Mouse (Mus musculus) heart, postnatal 0 days (tissue): ENCODE results near the gene Camta1. TPM values are rescaled to one million over a fixed set of nuclear protein-coding genes. Genes with fewer than 3 reads are reported as not detected.

Experiments used
- ATAC-seq: fragments of 200-750 bp; cut with Nextera tagmentation; 2 replicates; pipeline ENCODE4 v1.8.0; 2017; ENCODE audit warnings: low read depth, moderate number of reproducible peaks, moderate library complexity; ENCODE audit not compliant: insufficient read depth
- DNase-seq: peaks from one replicate; pipeline ENCODE4 v3.0.0-alpha.2; 2016; ENCODE audit warnings: low spot score
- H3K27ac ChIP-seq: fragments of 300-500 bp; sonication (generic); 2 replicates; pipeline ENCODE4 v1.5.1; 2014; ENCODE audit warnings: low read depth, mild to moderate bottlenecking
- H3K27me3 ChIP-seq: fragments of 300-500 bp; sonication (generic); 2 replicates; pipeline ENCODE4 v1.6.1; 2014; ENCODE audit warnings: low read length, mixed read lengths; ENCODE audit not compliant: control insufficient read depth, insufficient read depth
- H3K36me3 ChIP-seq: fragments of 300-500 bp; sonication (generic); replicated peaks from 2 replicates; pipeline ENCODE4 v1.6.1; 2014; ENCODE audit warnings: low read length, mixed read lengths; ENCODE audit not compliant: control insufficient read depth, insufficient read depth
- H3K4me1 ChIP-seq: fragments of 300-500 bp; sonication (generic); 2 replicates; pipeline ENCODE4 v1.6.1; 2014; ENCODE audit warnings: antibody characterized with exemption; ENCODE audit not compliant: control insufficient read depth, insufficient read depth
- H3K4me2 ChIP-seq: fragments of 300-500 bp; sonication (generic); 2 replicates; pipeline ENCODE4 v1.6.1; 2014; ENCODE audit warnings: low read depth, mild to moderate bottlenecking, low read length, moderate library complexity
- H3K4me3 ChIP-seq: fragments of 300-500 bp; sonication (generic); 2 replicates; pipeline ENCODE4 v1.5.1; 2014; ENCODE audit warnings: low read depth, low read length
- H3K9ac ChIP-seq: fragments of 300-500 bp; sonication (generic); replicated peaks from 2 replicates; pipeline ENCODE4 v1.6.1; 2014; ENCODE audit warnings: low read depth, low read length, mixed read lengths
- H3K9me3 ChIP-seq: fragments of 300-500 bp; sonication (generic); replicated peaks from 2 replicates; pipeline ENCODE4 v1.6.1; 2016; ENCODE audit warnings: low read length; ENCODE audit not compliant: control insufficient read depth
- CTCF ChIP-seq: IDR thresholded peaks from 2 replicates; pipeline ENCODE4 v1.5.1; 2016; ENCODE audit warnings: antibody characterized with exemption, control low read depth, low read depth
- EP300 ChIP-seq: IDR thresholded peaks from 2 replicates; pipeline ENCODE4 v1.6.1; 2016; ENCODE audit warnings: antibody characterized with exemption, low read depth
- WGBS: fragments of 180-500 bp; shearing (Covaris S2); extraction: QIAGEN DNeasy Blood & Tissue Kit; methylation state at CpG from one replicate; pipeline ENCODE4 v1.1.7; 2014; 5-methylcytosine and 5-hydroxymethylcytosine counted together
- polyA plus RNA-seq: library from polyadenylated mRNA; unstranded; fragments of >200 nt; fragmentation: Nextera tagmentation; extraction: Ambion mirVana; gene quantifications from 2 replicates; pipeline ENCODE4 v1.2.1, GENCODE M21; 2015
- total RNA-seq: library from RNA; depleted of rRNA; stranded (reverse); fragments of >200 nt; gene quantifications from 2 replicates; pipeline ENCODE4 v1.2.3, GENCODE M21; 2014; ENCODE audit warnings: low replicate concordance

The Camta1 gene
- total and polyA plus RNA-seq, 2 experiments from 2014 or later: 72.7 to 240 TPM

DNA sequence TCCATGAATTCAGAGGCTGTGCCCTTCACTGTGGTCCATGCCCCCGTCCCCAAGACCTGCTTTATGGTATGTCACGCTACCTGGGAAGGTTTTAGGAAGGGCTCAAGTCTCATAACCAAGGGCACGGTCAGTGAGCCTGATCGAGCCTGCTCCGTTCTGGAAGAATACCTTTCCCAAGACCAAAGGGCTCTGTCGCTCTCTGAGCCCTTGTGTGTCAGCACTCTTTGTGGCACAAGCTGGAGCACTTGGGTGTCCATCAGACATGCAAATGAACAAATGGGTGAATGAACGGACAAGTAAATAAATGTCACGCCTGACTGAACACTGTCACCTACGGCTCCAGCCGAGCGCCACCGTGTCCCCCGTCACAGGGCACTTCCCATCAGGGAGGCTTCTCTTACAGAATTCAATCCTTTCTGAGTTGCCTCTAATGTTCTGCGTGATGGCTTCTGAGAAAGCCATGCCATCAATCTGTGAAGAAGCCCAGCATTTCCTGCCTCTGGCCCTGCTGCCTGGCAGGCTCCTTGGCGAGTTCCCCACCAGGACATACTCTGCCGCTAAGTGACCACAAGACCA is 386.7 kb downstream of the Camta1 start:
- Histone ChIP-seq H3K4me1 (no peaks in the 10 kb centered on the region), H3K4me3 (no peak overlapping the region), H3K9me3 (no peaks in the 10 kb centered on the region), H3K27me3 (no peaks in the 10 kb centered on the region), H3K36me3 (no peaks in the 10 kb centered on the region), H3K9ac (no peak overlapping the region), H3K27ac (no peak overlapping the region), H3K4me2 (no peak overlapping the region)
- 88% methylated on average over 16 of the region's 16 CpGs for WGBS
- TF ChIP-seq CTCF (no peak), EP300 (no peak)
- no peak for DNase-seq
- no peak for ATAC-seq

DNA sequence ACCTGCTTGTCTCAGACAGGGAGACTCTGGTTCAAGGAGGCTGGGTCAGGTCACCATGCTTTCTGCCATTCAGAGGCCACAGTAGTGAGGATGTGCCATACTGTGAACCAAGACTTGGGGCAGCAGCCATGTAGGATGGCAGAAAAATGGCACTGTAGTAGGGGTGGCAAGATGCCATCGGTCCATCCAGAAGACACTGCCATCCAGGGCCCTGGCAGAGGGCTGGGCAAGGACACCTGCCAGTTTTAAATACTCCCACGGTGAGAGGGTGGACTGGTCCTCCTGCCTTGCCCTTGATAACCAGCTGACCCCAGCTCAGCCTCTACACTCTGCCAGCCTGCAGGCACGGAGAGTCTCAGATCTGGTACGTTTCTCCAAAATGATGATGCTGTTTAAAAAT is 389.8 kb downstream of the Camta1 start:
- WGBS: 76% methylated on average over 4 of the region's 4 CpGs
- DNase-seq: no peak
- no peak overlapping the region for H3K4me2 ChIP-seq
- no peaks in the 10 kb centered on the region for H3K27me3 ChIP-seq
- TF ChIP-seq CTCF: no peak
- TF ChIP-seq EP300: no peak
- no peak overlapping the region for H3K27ac ChIP-seq
- ATAC-seq: no peak
- H3K4me3 ChIP-seq: no peak overlapping the region
- no peaks in the 10 kb centered on the region for H3K36me3 ChIP-seq
- H3K9me3 ChIP-seq: no peaks in the 10 kb centered on the region
- H3K9ac ChIP-seq: no peak overlapping the region
- H3K4me1 ChIP-seq: no peaks in the 10 kb centered on the region

DNA sequence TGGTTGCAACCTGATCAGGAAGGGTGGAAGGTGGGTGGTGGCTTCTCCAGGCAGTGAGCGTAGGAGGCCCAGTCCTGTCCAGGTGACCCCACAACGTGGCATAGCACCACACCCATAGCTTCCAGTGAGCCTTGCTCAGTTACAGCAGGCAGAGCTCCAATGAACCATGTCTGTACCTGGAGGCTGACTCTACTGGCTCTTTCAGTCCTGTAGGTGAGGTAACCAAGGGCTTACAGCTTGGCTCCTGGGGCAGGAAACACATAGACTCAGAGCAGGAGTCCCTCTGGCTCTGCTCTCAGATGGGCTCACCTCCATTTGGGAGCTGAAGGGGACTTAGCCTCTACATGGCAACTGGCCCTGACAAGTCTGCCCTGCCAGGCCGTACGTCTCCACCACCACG is 393.3 kb downstream of the Camta1 start:
- TF ChIP-seq EP300 (no peak), CTCF (no peak)
- DNase-seq (no peak), ATAC-seq (no peak)
- H3K27ac ChIP-seq: no peak overlapping the region
- H3K36me3 ChIP-seq: no peaks in the 10 kb centered on the region
- no peaks in the 10 kb centered on the region for H3K27me3 ChIP-seq
- H3K4me1 ChIP-seq: no peaks in the 10 kb centered on the region
- H3K4me3 ChIP-seq: no peak overlapping the region
- no peak overlapping the region for H3K4me2 ChIP-seq
- no peak overlapping the region for H3K9ac ChIP-seq
- no peaks in the 10 kb centered on the region for H3K9me3 ChIP-seq
- 86% methylated on average over 5 of the region's 5 CpGs for WGBS

DNA sequence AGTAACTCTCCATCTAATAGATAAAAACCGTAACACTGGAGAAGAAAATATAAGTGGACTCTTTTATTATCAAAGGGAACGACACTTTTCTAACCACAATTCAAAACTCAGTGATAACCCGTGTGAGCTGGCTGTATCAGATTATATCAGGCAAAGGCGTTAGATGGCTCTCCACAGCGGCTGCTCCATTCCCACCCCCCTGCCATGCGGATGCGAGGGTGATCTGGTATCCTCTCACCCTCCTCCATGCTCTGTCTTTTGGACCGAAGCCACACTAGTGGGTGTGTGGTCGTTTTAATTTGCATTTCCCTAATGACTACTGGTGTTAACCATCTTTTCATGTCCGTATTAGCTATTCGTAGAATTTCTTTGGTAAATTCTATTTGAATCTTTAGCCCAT is 403.0 kb downstream of the Camta1 start:
- Histone ChIP-seq H3K27me3 (no peaks in the 10 kb centered on the region), H3K4me2 (no peak overlapping the region), H3K36me3 (no peaks in the 10 kb centered on the region), H3K9me3 (no peaks in the 10 kb centered on the region), H3K27ac (no peak overlapping the region), H3K4me3 (no peak overlapping the region), H3K9ac (no peak overlapping the region), H3K4me1 (no peaks in the 10 kb centered on the region)
- WGBS: 57% methylated on average over 11 of the region's 11 CpGs
- no peak for TF ChIP-seq CTCF
- no peak for TF ChIP-seq EP300
- no peak for DNase-seq
- no peak for ATAC-seq

DNA sequence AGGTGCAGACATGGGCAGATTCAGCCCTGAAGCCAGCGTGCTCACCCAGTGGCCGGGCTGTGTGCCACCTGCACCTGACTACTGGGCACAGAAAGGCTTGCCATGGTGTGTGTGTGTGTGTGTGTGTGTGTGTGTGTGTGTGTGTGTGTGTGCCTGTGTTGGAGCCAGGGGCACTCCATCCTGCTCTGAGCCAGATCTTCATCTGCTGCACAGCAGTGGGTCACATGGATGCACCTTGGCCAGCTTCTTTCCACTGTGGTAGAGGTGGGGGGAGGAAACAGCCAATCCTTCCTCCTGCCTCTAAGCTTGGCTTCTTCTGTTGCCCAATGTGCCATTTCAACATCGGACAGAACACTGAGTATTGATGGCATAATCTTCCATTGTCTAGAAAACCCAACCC is 407.1 kb downstream of the Camta1 start:
- Histone ChIP-seq H3K4me2 (no peak overlapping the region), H3K9ac (no peak overlapping the region), H3K36me3 (no peaks in the 10 kb centered on the region), H3K27ac (no peak overlapping the region), H3K27me3 (no peaks in the 10 kb centered on the region), H3K9me3 (no peaks in the 10 kb centered on the region), H3K4me3 (no peak overlapping the region), H3K4me1 (no peaks in the 10 kb centered on the region)
- ATAC-seq (no peak), DNase-seq (no peak)
- WGBS: 91% methylated on average over 3 of the region's 3 CpGs
- no peak for TF ChIP-seq CTCF
- no peak for TF ChIP-seq EP300

DNA sequence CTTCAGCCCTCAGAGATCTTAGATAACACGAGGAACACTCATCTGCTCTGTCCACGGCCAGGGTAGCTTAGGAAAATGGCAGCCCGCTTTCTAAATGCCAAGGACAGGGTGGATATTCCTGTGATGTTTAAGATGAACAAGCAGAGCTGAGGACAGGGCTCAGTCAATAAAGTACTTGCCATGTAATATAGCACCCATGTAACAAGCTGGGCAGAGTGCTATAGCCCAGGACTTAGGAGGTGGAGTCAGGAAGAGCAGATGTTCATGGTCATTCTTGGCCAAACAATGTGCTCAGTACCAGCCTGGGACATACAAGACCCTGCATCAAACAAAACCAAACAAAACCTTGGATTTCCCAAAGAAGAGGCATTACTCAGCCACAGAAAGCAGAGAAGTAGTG is 407.6 kb downstream of the Camta1 start:
- TF ChIP-seq CTCF (no peak), EP300 (no peak)
- WGBS: 64% methylated on average over 3 of the region's 3 CpGs
- H3K4me1 ChIP-seq: no peaks in the 10 kb centered on the region
- no peaks in the 10 kb centered on the region for H3K36me3 ChIP-seq
- no peak overlapping the region for H3K4me2 ChIP-seq
- DNase-seq: no peak
- H3K4me3 ChIP-seq: no peak overlapping the region
- ATAC-seq: no peak
- no peak overlapping the region for H3K27ac ChIP-seq
- H3K9me3 ChIP-seq: no peaks in the 10 kb centered on the region
- H3K9ac ChIP-seq: no peak overlapping the region
- no peaks in the 10 kb centered on the region for H3K27me3 ChIP-seq
